Mouse (Mus musculus): ENCODE measurements around the gene Arhgef15.

DNA sequence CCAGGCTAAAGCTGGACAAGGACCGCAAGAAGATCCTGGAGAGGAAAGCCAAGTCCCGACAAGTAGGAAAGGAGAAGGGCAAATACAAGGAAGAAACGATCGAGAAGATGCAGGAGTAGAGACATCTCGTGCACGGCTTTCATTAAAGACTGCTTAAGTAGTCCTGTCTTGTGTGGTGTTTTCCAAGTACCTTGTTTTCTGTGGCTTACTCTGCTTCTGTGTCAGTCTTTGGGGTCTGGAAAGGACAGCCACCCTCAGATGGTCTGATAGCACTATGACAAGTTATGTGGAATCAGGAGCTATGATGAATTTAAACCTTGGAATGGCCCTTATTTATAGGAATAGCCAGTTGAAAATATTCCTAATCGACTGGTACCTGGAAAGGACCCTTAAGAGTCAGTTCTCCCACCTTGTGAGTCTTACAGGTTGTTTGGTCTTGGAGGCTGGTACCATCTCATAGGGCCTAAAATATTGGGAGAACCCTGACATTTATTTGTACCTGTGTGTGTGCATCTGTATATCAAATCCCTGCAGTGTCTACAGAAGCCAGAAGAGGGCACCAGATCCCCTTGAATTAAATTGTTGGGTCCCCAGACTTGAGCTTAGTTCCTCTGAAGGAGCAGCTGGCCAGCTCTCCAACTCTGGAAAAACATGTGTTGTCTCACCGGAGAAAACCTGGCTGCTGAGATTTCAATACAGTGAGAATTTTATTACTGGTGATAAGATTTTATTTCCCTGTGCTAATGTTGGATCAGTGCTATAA, 52.7 kb downstream of the Arhgef15 start:
- no peak for TF ChIP-seq CTCF (IDR thresholded peaks at IDR 0.05; ENCODE audit: control insufficient read depth, insufficient read depth, insufficient read length)
- TF ChIP-seq MAX (IDR thresholded peaks at IDR 0.05), result no peak
